23 mouse cellular contexts compared by ENCODE assay signal in genomic region chr19:27228254-27228653, GRCm38 (mm10).
"Had no signal": no experiment of that assay in that cellular context is flagged by ENCODE, and none has a peak within 500 bp of the region (broad histone marks: within the 10 kb centered on the region; RNA-seq: fewer than 3 reads in every experiment).

No protein-coding gene starts in this region.

- DNase-seq: kidney, adult 2 months; kidney, postnatal 36 days; left cerebral cortex, postnatal 4 days; lung, embryonic 14.5 days; lung, postnatal 10 days; retina, postnatal 1 day; right cerebral cortex, postnatal 25 days; spleen, adult 18-20 months; thymus, postnatal 25 days had no signal

- H3K4me3 ChIP-seq: limb, embryonic 12.5 days; limb, embryonic 15.5 days; liver, embryonic 12.5 days; liver, embryonic 15.5 days; midbrain, embryonic 10.5 days; midbrain, embryonic 13.5 days; myocyte; neural tube, embryonic 13.5 days; stomach, embryonic 15.5 days had no signal

- H3K27me3 ChIP-seq: limb, embryonic 12.5 days; limb, embryonic 15.5 days; liver, embryonic 12.5 days; liver, embryonic 15.5 days; midbrain, embryonic 13.5 days; neural tube, embryonic 13.5 days; stomach, embryonic 15.5 days had no signal

- H3K4me1 ChIP-seq: limb, embryonic 12.5 days; limb, embryonic 15.5 days; liver, embryonic 12.5 days; liver, embryonic 15.5 days; stomach, embryonic 15.5 days had no signal

- H3K36me3 ChIP-seq: limb, embryonic 12.5 days; limb, embryonic 15.5 days; liver, embryonic 15.5 days; stomach, embryonic 15.5 days had no signal

- H3K4me2 ChIP-seq: limb, embryonic 12.5 days; limb, embryonic 15.5 days; liver, embryonic 12.5 days; liver, embryonic 15.5 days; lung, embryonic 14.5 days; midbrain, embryonic 13.5 days; neural tube, embryonic 13.5 days; stomach, embryonic 15.5 days had no signal

- H3K9me3 ChIP-seq: limb, embryonic 12.5 days; limb, embryonic 15.5 days; liver, embryonic 12.5 days; liver, embryonic 15.5 days; midbrain, embryonic 10.5 days; midbrain, embryonic 13.5 days; neural tube, embryonic 13.5 days; stomach, embryonic 15.5 days had no signal

- ATAC-seq: hindbrain, embryonic 16.5 days; intestine, embryonic 16.5 days; liver, embryonic 12.5 days; midbrain, embryonic 13.5 days; midbrain, embryonic 16.5 days had no signal

- H3K9ac ChIP-seq: limb, embryonic 12.5 days; limb, embryonic 15.5 days; liver, embryonic 12.5 days; liver, embryonic 15.5 days; lung, embryonic 14.5 days; midbrain, embryonic 13.5 days; neural tube, embryonic 13.5 days; stomach, embryonic 15.5 days had no signal

- H3K27ac ChIP-seq: kidney, postnatal 0 days; limb, embryonic 12.5 days; limb, embryonic 15.5 days; liver, embryonic 12.5 days; liver, embryonic 15.5 days; macrophage; midbrain, embryonic 10.5 days; midbrain, embryonic 13.5 days; neural tube, embryonic 13.5 days; stomach, embryonic 15.5 days had no signal
